Mouse (Mus musculus): ENCODE data around the gene Foxn1. TPM values are rescaled to one million over a fixed set of nuclear protein-coding genes. Genes with fewer than 3 reads are reported as not detected.

Gene Foxn1
- polyA plus RNA-seq, 1 experiment, result 0.06 TPM

DNA sequence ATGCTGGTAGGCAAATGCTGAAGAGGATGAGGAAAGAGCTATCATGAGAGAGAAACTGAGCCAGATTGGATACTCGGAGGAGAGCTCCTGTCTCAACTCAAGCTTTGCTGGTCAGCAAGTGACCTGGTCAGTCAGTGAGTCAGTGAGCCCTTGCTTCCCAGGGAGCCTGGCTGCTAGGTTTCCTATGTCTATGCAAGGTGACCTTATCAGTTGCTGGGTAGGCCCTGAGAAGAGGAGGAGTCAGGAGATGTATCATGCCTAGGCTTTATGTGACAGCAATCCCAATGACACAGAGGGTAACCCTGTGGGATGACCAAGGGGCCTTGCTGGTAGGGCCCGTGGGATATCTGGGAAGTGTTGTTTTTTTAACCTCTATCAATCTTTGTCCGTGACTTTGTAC, 14.2 kb downstream of the Foxn1 start:
- WGBS, result 76% methylated on average over 3 of the region's 3 CpGs
- H3K36me3 ChIP-seq (ENCODE audit: control insufficient read depth, insufficient read depth, low read length), result no peaks in the 10 kb centered on the region
- peaks cover 22% of the 10 kb centered on the region for H3K4me1 ChIP-seq (ENCODE audit: control insufficient read depth, insufficient read depth, insufficient read length, low read length)
- no peak overlapping the region for H3K27ac ChIP-seq (ENCODE audit: insufficient read depth, low read depth, low read length)
- no peak overlapping the region for H3K4me3 ChIP-seq (ENCODE audit: low read depth, low read length)
- no peaks in the 10 kb centered on the region for H3K27me3 ChIP-seq (ENCODE audit: control insufficient read depth, insufficient read depth, low read length)
- TF ChIP-seq CTCF (IDR thresholded peaks at IDR 0.05; ENCODE audit: extremely low read depth, insufficient read length, insufficient replicate concordance, low read depth, low read length) (no peak), POLR2A (IDR thresholded peaks at IDR 0.05; ENCODE audit: low read depth, low read length) (no peak)

DNA sequence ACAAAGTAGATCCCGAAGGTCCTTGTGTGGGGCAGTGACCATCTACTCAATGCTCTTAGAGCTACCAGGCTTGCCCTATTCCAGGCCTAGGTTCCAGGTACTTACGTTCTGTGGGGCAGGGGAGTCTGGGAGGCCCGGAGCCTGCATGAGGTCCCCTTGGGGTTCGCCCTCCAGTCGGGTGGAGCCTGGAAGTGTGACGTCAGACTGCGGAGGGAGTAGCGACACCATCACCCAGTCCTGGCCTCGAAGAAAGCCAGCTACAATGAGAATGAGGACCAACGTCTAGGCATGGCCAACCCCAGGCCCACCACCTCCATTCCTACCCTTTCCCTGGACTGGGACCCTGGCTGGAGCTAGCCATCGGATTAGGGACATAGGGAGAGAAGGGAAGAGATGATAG, 14.6 kb downstream of the Foxn1 start:
- no peak for TF ChIP-seq POLR2A (IDR thresholded peaks at IDR 0.05; ENCODE audit: low read depth, low read length)
- no peak for TF ChIP-seq CTCF (IDR thresholded peaks at IDR 0.05; ENCODE audit: extremely low read depth, insufficient read length, insufficient replicate concordance, low read depth, low read length)
- no peaks in the 10 kb centered on the region for H3K36me3 ChIP-seq (ENCODE audit: control insufficient read depth, insufficient read depth, low read length)
- H3K27me3 ChIP-seq (ENCODE audit: control insufficient read depth, insufficient read depth, low read length), result no peaks in the 10 kb centered on the region
- no peak overlapping the region for H3K4me3 ChIP-seq (ENCODE audit: low read depth, low read length)
- peaks cover 23% of the 10 kb centered on the region for H3K4me1 ChIP-seq (ENCODE audit: control insufficient read depth, insufficient read depth, insufficient read length, low read length)
- 92% methylated on average over 11 of the region's 11 CpGs for WGBS
- H3K27ac ChIP-seq (ENCODE audit: insufficient read depth, low read depth, low read length), result no peak overlapping the region

DNA sequence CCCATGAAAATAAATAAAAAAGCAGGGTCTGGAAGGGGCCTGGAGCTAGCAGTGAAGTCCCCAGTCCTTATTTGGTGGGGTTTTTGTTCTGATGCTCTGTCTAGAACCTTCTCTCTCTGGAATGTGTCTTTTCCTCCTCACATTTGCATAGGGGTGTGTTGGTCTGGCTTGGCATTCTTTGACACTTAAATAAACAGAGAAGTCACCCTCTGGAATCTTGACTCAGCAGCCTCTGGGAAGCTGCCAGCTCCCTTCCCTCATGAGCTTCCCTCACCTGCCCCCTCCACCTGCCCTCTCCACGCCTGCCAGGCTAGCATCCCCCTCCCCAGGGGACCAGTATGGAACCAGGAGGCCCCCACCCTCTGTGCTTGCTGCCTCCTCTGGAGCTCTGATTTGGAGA, 16.0 kb downstream of the Foxn1 start:
- 18% methylated on average over 1 of the region's 1 CpGs for WGBS
- Histone ChIP-seq H3K4me1 (ENCODE audit: control insufficient read depth, insufficient read depth, insufficient read length, low read length) (peaks cover 23% of the 10 kb centered on the region), H3K27me3 (ENCODE audit: control insufficient read depth, insufficient read depth, low read length) (no peaks in the 10 kb centered on the region)

GRCm38 (mm10) chr11:78367456-78368225, 18.7 kb downstream of the Foxn1 start:
- TF ChIP-seq CTCF (IDR thresholded peaks at IDR 0.05; ENCODE audit: extremely low read depth, insufficient read length, insufficient replicate concordance, low read depth, low read length) (no peak), POLR2A (IDR thresholded peaks at IDR 0.05; ENCODE audit: low read depth, low read length) (no peak)
- Histone ChIP-seq H3K27ac (ENCODE audit: insufficient read depth, low read depth, low read length) (no peak overlapping the region), H3K27me3 (ENCODE audit: control insufficient read depth, insufficient read depth, low read length) (no peaks in the 10 kb centered on the region), H3K4me3 (ENCODE audit: low read depth, low read length) (no peak overlapping the region), H3K36me3 (ENCODE audit: control insufficient read depth, insufficient read depth, low read length) (no peaks in the 10 kb centered on the region), H3K4me1 (ENCODE audit: control insufficient read depth, insufficient read depth, insufficient read length, low read length) (peaks cover 45% of the 10 kb centered on the region)
- 75% methylated on average over 15 of the region's 15 CpGs for WGBS

More for the DNA sequence above, 16.0 kb downstream of the Foxn1 start:
- H3K27ac ChIP-seq (ENCODE audit: insufficient read depth, low read depth, low read length), result no peak overlapping the region
- no peak overlapping the region for H3K4me3 ChIP-seq (ENCODE audit: low read depth, low read length)
- H3K36me3 ChIP-seq (ENCODE audit: control insufficient read depth, insufficient read depth, low read length), result no peaks in the 10 kb centered on the region
- TF ChIP-seq POLR2A (IDR thresholded peaks at IDR 0.05; ENCODE audit: low read depth, low read length) (no peak), CTCF (IDR thresholded peaks at IDR 0.05; ENCODE audit: extremely low read depth, insufficient read length, insufficient replicate concordance, low read depth, low read length) (no peak)

DNA sequence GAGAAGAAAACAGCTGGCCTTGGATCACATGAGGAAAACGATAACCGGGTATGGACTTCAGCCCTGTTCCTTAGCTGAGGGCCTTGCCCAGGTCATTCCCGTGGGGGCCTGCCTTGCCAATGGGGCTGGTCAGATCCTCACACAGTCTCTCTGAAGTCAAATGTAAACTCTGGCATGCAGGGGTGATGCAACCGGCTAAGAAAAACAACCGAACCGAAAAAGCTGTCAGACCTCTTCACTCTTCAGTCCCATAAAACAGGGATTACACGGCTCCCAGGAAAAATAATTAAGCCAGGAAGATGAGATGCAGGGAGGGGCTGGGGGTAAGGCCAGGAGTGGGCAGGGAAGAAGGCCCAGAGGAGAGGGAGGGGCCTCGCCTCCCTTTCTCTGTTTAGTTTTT, 22.3 kb downstream of the Foxn1 start:
- 15% methylated on average over 8 of the region's 8 CpGs for WGBS

GRCm38 (mm10) chr11:78363309-78364007, 22.9 kb downstream of the Foxn1 start:
- Histone ChIP-seq H3K27ac (ENCODE audit: insufficient read depth, low read depth, low read length) (peak overlapping the region; percentile 61), H3K36me3 (ENCODE audit: control insufficient read depth, insufficient read depth, low read length) (no peaks in the 10 kb centered on the region), H3K27me3 (ENCODE audit: control insufficient read depth, insufficient read depth, low read length) (no peaks in the 10 kb centered on the region), H3K4me1 (ENCODE audit: control insufficient read depth, insufficient read depth, insufficient read length, low read length) (peaks cover 40% of the 10 kb centered on the region), H3K4me3 (ENCODE audit: low read depth, low read length) (no peak overlapping the region)
- 31% methylated on average over 13 of the region's 13 CpGs for WGBS
- TF ChIP-seq CTCF (IDR thresholded peaks at IDR 0.05; ENCODE audit: extremely low read depth, insufficient read length, insufficient replicate concordance, low read depth, low read length), result no peak
- no peak for TF ChIP-seq POLR2A (IDR thresholded peaks at IDR 0.05; ENCODE audit: low read depth, low read length)

More for the DNA sequence above, 22.3 kb downstream of the Foxn1 start:
- Histone ChIP-seq H3K36me3 (ENCODE audit: control insufficient read depth, insufficient read depth, low read length) (no peaks in the 10 kb centered on the region), H3K4me1 (ENCODE audit: control insufficient read depth, insufficient read depth, insufficient read length, low read length) (peaks cover 36% of the 10 kb centered on the region), H3K27me3 (ENCODE audit: control insufficient read depth, insufficient read depth, low read length) (no peaks in the 10 kb centered on the region), H3K4me3 (ENCODE audit: low read depth, low read length) (no peak overlapping the region), H3K27ac (ENCODE audit: insufficient read depth, low read depth, low read length) (peak overlapping the region; percentile 61)
- TF ChIP-seq CTCF (IDR thresholded peaks at IDR 0.05; ENCODE audit: extremely low read depth, insufficient read length, insufficient replicate concordance, low read depth, low read length), result no peak
- TF ChIP-seq POLR2A (IDR thresholded peaks at IDR 0.05; ENCODE audit: low read depth, low read length), result no peak

DNA sequence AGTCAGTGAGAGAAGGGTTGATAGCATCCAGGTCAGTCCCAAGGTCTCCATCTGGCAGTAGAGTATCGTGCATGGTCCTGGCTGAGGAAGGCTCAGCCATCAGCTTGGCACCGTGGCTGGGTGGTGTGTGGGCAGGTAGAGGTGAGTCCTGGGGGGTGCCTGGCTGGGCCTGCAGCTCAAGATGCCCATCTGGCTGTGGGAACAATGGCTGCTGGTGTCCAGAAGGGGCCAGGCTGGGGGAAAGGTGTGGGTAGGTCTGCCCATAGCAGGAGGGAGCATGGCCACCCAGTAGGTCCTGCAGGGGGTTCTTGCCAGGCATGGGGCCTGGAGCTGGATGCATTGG, 25.6 kb downstream of the Foxn1 start:
- Histone ChIP-seq H3K4me1 (ENCODE audit: control insufficient read depth, insufficient read depth, insufficient read length, low read length) (peaks cover 32% of the 10 kb centered on the region), H3K4me3 (ENCODE audit: low read depth, low read length) (no peak overlapping the region), H3K36me3 (ENCODE audit: control insufficient read depth, insufficient read depth, low read length) (no peaks in the 10 kb centered on the region), H3K27ac (ENCODE audit: insufficient read depth, low read depth, low read length) (no peak overlapping the region), H3K27me3 (ENCODE audit: control insufficient read depth, insufficient read depth, low read length) (no peaks in the 10 kb centered on the region)
- WGBS, result 51% methylated on average over 2 of the region's 2 CpGs
- TF ChIP-seq POLR2A (IDR thresholded peaks at IDR 0.05; ENCODE audit: low read depth, low read length) (no peak), CTCF (IDR thresholded peaks at IDR 0.05; ENCODE audit: extremely low read depth, insufficient read length, insufficient replicate concordance, low read depth, low read length) (no peak)
